Mouse (Mus musculus) intestine, embryonic 15.5 days (tissue): ENCODE results near the gene Flrt2. TPM values are rescaled to one million over a fixed set of nuclear protein-coding genes. Genes with fewer than 3 reads are reported as not detected.
A peak's percentile ranks its signal among the peaks of the same experiment; 100 is the strongest.
"Not testable (repeated sequence)": the region's sequence is repeated elsewhere in the genome, so short reads cannot be mapped to it uniquely, and the experiment has no call there.

Experiments used
- ATAC-seq: fragments of 200-750 bp; cut with Nextera tagmentation; 2 replicates; pipeline ENCODE4 v1.8.0; 2017; ENCODE audit warnings: moderate TSS enrichment, moderate library complexity
- H3K27ac ChIP-seq: fragments of 300-500 bp; sonication (generic); 2 replicates; pipeline ENCODE4 v1.5.1; 2015; ENCODE audit warnings: mild to moderate bottlenecking, inconsistent platforms
- H3K27me3 ChIP-seq: fragments of 300-500 bp; sonication (generic); replicated peaks from 2 replicates; pipeline ENCODE4 v1.6.1; 2015; ENCODE audit warnings: inconsistent platforms
- H3K36me3 ChIP-seq: fragments of 300-500 bp; sonication (generic); 2 replicates; pipeline ENCODE4 v1.6.1; 2015; ENCODE audit warnings: inconsistent platforms
- H3K4me1 ChIP-seq: fragments of 300-500 bp; sonication (generic); replicated peaks from 2 replicates; pipeline ENCODE4 v1.6.1; 2015; ENCODE audit warnings: inconsistent platforms
- H3K4me2 ChIP-seq: fragments of 300-500 bp; sonication (generic); replicated peaks from 2 replicates; pipeline ENCODE4 v1.6.1; 2015; ENCODE audit warnings: mild to moderate bottlenecking, inconsistent platforms
- H3K4me3 ChIP-seq: fragments of 300-500 bp; sonication (generic); replicated peaks from 2 replicates; pipeline ENCODE4 v1.5.1; 2015; ENCODE audit warnings: inconsistent platforms
- H3K9ac ChIP-seq: fragments of 300-500 bp; sonication (generic); 2 replicates; pipeline ENCODE4 v1.6.1; 2015; ENCODE audit warnings: inconsistent platforms
- H3K9me3 ChIP-seq: fragments of 300-500 bp; sonication (generic); 2 replicates; pipeline ENCODE4 v1.6.1; 2016; ENCODE audit warnings: inconsistent platforms
- WGBS: fragments of 180-500 bp; shearing (Covaris S2); methylation state at CpG from one replicate; pipeline ENCODE4 v1.1.7; 2015; 5-methylcytosine and 5-hydroxymethylcytosine counted together
- polyA plus RNA-seq: library from polyadenylated mRNA; unstranded; fragments of >200 nt; fragmentation: Nextera tagmentation; extraction: Ambion mirVana; gene quantifications from 2 replicates; pipeline ENCODE4 v1.2.1, GENCODE M21; 2015

Gene Flrt2
- polyA plus RNA-seq, result 17.5 and 19.5 TPM in 2 replicates

- Histone ChIP-seq H3K27ac (0 out of 2 replicates have a peak within 1 kb of the TSS, but pooled peaks have one; percentile 13), H3K9ac (peak within 1 kb of the TSS; percentile 24; the same call in 1 of the 2 replicates), H3K4me3 (peak within 1 kb of the TSS; percentile 62), H3K4me1 (peaks cover 16% of the 10 kb centered on the region), H3K9me3 (no peaks in the 10 kb centered on the region), H3K27me3 (peaks cover 11% of the 10 kb centered on the region; the same call in 1 of the 2 replicates), H3K4me2 (peak within 1 kb of the TSS; percentile 84), H3K36me3 (no peaks in the 10 kb centered on the region)
- under 1% methylated on average over 32 of the region's 32 CpGs for WGBS
- ATAC-seq, result no peak
Observed at GRCm38 (mm10) chr12:95691961-95692767, at the start of gene Flrt2. Gene Flrt2 (plus strand): TSS chr12:95692226.

- H3K4me2 ChIP-seq, result no peak overlapping the region
- no peak for ATAC-seq
- 41% methylated on average over 3 of the region's 3 CpGs for WGBS
- no peaks in the 10 kb centered on the region; the same call in 1 of the 2 replicates for H3K4me1 ChIP-seq
- H3K27ac ChIP-seq, result no peak overlapping the region
- no peaks in the 10 kb centered on the region for H3K9me3 ChIP-seq
- no peak overlapping the region for H3K4me3 ChIP-seq
- H3K9ac ChIP-seq, result no peak overlapping the region
- no peaks in the 10 kb centered on the region for H3K27me3 ChIP-seq
- no peaks in the 10 kb centered on the region for H3K36me3 ChIP-seq
Observed at GRCm38 (mm10) chr12:95642226-95642625, 49.8 kb upstream of the Flrt2 start.

- not testable (repeated sequence) for H3K4me2 ChIP-seq, H3K9me3 ChIP-seq, H3K9ac ChIP-seq, H3K27me3 ChIP-seq, H3K27ac ChIP-seq, ATAC-seq, H3K4me1 ChIP-seq, H3K36me3 ChIP-seq, H3K4me3 ChIP-seq
- WGBS, result 93% methylated on average over 3 of the region's 6 CpGs
Observed at GRCm38 (mm10) chr12:95647179-95647578, 44.8 kb upstream of the Flrt2 start.

GRCm38 (mm10) chr12:95652172-95653156 is 39.6 kb upstream of the Flrt2 start:
- Histone ChIP-seq H3K4me2 (no peak overlapping the region), H3K4me3 (no peak overlapping the region), H3K9ac (no peak overlapping the region), H3K27me3 (no peaks in the 10 kb centered on the region), H3K9me3 (no peaks in the 10 kb centered on the region), H3K27ac (no peak overlapping the region), H3K36me3 (no peaks in the 10 kb centered on the region), H3K4me1 (no peaks in the 10 kb centered on the region)
- WGBS, result 57% methylated on average over 4 of the region's 4 CpGs
- ATAC-seq, result peak; percentile 95

- WGBS, result 84% methylated on average over 4 of the region's 4 CpGs
- Histone ChIP-seq H3K36me3 (no peaks in the 10 kb centered on the region), H3K4me3 (no peak overlapping the region), H3K27ac (no peak overlapping the region), H3K27me3 (no peaks in the 10 kb centered on the region), H3K4me2 (no peak overlapping the region), H3K4me1 (no peaks in the 10 kb centered on the region), H3K9ac (no peak overlapping the region), H3K9me3 (no peaks in the 10 kb centered on the region)
- ATAC-seq, result no peak
Observed at GRCm38 (mm10) chr12:95656594-95656993, 35.4 kb upstream of the Flrt2 start.

DNA sequence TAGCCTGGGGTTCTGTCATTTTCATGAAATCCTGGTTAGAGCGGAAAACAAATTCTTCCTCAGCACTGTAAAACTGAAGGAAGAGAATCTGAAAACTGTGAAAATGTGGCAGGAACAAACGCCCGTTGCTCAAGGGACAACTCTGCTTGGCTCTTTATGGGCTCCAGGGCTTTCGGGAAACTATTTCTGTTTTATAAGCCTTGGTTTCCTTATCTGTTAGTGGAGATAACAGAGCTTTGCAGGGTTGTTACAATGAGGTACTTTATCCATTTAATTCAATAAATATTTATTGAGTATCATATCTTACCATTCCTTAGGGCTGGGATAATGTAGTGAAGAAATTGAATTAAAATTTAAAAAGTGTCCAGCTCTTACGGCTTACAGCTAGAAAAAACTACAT is 24.7 kb upstream of the Flrt2 start:
- Histone ChIP-seq H3K4me2 (no peak overlapping the region), H3K36me3 (no peaks in the 10 kb centered on the region), H3K4me1 (no peaks in the 10 kb centered on the region), H3K27me3 (no peaks in the 10 kb centered on the region), H3K9ac (no peak overlapping the region), H3K4me3 (no peak overlapping the region), H3K9me3 (no peaks in the 10 kb centered on the region), H3K27ac (no peak overlapping the region)
- peak; percentile 56; the same call in 1 of the 2 replicates for ATAC-seq
- WGBS, result 67% methylated on average over 5 of the region's 5 CpGs

DNA sequence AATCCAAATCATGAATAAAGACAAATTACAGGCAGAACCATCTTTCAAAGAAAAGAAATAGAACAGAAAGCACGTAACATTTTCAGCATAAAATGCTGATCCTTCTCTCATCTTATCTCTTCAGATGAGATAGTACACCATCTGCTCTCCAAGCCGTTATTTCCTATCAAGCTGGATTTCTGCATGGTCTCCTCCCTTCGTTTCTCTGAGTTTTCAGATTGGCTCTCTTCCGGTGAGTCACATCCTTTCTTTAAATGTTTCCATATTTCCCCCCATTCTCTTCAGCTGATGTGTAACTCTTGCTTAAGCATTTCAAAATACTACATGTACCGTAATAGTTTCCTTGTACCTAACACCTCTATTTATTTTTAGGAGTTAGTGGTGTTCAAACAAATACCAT is 16.3 kb upstream of the Flrt2 start:
- H3K4me3 ChIP-seq, result no peak overlapping the region
- 61% methylated on average over 5 of the region's 5 CpGs for WGBS
- H3K4me2 ChIP-seq, result no peak overlapping the region
- H3K9ac ChIP-seq, result no peak overlapping the region
- no peaks in the 10 kb centered on the region for H3K4me1 ChIP-seq
- no peak for ATAC-seq
- no peak overlapping the region for H3K27ac ChIP-seq
- no peaks in the 10 kb centered on the region for H3K36me3 ChIP-seq
- H3K27me3 ChIP-seq, result no peaks in the 10 kb centered on the region
- H3K9me3 ChIP-seq, result no peaks in the 10 kb centered on the region

DNA sequence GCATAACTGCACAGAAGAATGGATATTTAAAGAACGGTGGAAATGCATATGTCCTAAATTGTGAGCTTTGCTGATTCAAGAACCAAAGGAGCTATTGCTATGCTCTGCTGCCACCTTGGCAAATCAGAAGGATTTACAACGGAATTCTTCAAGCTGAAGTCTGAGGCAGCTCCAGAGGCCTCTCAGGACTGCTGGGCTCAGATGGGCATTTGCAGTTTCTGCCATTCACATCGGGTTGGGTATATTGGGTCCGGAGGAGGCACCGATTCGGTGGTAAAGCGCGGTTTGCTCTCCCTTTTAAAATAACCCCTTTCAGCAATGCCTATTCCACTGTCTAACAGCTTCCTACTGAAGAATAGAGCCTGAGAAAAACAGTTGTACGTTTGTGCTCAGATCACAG is 1.2 kb upstream of the Flrt2 start:
- peaks cover 16% of the 10 kb centered on the region for H3K4me1 ChIP-seq
- H3K27me3 ChIP-seq, result peaks cover 11% of the 10 kb centered on the region; the same call in 1 of the 2 replicates
- no peak overlapping the region for H3K4me2 ChIP-seq
- no peak for ATAC-seq
- 15% methylated on average over 9 of the region's 9 CpGs for WGBS
- H3K9me3 ChIP-seq, result no peaks in the 10 kb centered on the region
- H3K4me3 ChIP-seq, result no peak overlapping the region
- H3K36me3 ChIP-seq, result no peaks in the 10 kb centered on the region
- H3K27ac ChIP-seq, result no peak overlapping the region
- H3K9ac ChIP-seq, result no peak overlapping the region

DNA sequence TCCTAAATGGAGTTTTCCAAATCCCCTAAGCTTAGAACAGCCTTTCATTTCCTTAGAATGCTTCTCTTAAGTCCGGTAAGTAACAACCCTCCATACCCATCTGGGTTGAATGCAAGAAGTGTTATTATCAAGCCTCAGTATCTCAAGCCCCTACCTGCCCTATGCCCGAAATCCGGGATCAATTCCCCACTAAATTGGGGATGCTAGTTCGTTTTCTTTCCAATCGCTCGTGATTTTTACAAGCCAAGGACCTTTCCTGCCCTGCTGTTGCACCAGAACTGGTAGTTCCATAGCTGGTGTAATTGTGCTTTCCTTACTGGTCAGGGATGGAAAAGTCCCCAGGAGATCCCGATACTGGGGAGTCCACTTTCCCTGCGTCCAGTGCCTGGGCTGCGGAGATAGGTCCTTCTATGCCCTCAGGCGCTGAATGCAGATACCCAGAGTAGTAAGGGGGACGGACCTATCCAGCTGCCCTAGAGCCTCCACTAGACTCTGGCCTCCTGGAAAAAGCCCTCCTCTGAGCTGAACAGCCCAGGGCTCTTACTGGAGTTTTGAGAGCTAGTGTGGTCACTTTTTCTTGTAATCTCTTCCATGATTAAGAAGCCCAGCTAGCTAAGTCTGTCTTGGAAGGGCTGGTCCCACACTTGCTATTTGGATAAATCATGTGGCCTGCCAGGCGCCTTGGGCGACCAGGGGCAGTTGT is 1.1 kb downstream of the Flrt2 start:
- H3K27ac ChIP-seq, result 0 out of 2 replicates have a peak overlapping the region, but pooled peaks have one; percentile 13
- 10% methylated on average over 13 of the region's 13 CpGs for WGBS
- no peak for ATAC-seq

DNA sequence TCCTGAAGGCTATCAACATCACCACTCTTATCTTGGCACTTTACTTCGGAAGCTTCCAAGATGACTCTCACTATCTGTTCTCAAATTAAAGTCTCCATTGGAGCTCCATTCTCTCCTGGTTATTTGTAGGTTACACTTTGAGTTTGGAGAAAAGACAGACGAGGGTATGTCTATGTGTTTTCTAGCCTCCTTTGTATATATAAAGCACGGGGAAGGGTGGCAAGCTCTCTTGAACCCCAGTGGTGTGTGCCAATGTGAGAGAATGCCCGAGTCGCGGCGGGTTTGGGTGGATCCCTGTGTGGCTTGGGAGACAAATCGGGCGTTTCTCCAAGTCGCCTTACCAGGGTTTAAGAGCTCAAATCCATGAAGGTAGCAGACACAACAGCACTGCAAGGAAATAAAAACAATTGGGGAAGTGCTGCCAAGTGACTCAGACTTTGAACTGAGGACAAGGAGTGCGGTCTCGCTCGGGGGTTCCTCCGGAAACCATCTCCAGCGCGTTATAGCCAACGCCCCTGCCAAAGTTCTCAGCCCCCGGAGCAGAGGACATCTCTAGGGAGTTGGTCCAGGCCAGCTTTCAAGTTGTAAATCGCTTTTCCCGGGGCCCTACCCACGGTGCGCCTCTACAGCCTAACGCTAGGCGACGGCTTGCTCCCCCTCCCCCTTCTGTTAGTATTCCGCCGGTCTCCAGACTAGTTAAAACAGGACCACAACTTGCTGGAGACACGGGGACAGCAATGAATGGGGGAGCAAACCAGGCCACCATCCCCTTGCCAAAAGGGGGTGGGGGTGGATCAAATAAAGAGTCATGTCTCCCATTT is 1.8 kb downstream of the Flrt2 start:
- 1% methylated on average over 28 of the region's 28 CpGs for WGBS
- peak; percentile 8; the same call in 1 of the 2 replicates for ATAC-seq
- H3K36me3 ChIP-seq, result no peaks in the 10 kb centered on the region
- H3K9ac ChIP-seq, result peak overlapping the region; percentile 20; the same call in 1 of the 2 replicates
- 0 out of 2 replicates have a peak overlapping the region, but pooled peaks have one; percentile 13 for H3K27ac ChIP-seq
- H3K27me3 ChIP-seq, result peaks cover 11% of the 10 kb centered on the region; the same call in 1 of the 2 replicates
- H3K4me2 ChIP-seq, result peak overlapping the region; percentile 84
- H3K4me3 ChIP-seq, result peak overlapping the region; percentile 62
- no peaks in the 10 kb centered on the region for H3K9me3 ChIP-seq
- peaks cover 16% of the 10 kb centered on the region for H3K4me1 ChIP-seq

More for the DNA sequence above, 1.1 kb downstream of the Flrt2 start:
- H3K27me3 ChIP-seq, result peaks cover 11% of the 10 kb centered on the region; the same call in 1 of the 2 replicates
- peak overlapping the region; percentile 84 for H3K4me2 ChIP-seq
- H3K4me3 ChIP-seq, result peak overlapping the region; percentile 62
- no peaks in the 10 kb centered on the region for H3K9me3 ChIP-seq
- peak overlapping the region; percentile 17; the same call in 1 of the 2 replicates for H3K9ac ChIP-seq
- no peaks in the 10 kb centered on the region for H3K36me3 ChIP-seq
- peaks cover 16% of the 10 kb centered on the region for H3K4me1 ChIP-seq

DNA sequence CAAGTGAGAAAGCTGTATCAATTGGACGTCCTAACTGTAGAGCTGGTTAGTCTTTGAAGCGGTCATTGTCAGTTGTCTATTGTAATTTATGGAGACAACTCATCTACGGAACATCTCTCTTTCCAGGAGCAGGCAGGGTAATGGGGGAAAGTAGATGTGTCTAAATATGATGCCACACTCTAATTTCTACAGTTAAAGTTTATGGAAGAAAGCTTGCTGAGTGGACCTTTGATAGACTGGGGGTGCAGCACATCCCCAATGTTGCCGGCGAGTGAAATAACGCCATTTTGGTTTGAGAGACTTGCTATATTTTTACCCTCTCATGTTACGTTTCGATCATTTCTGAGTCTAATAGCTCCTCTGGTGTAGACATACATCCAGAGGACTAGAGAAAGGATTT is 2.5 kb downstream of the Flrt2 start:
- under 1% methylated on average over 8 of the region's 8 CpGs for WGBS
- Histone ChIP-seq H3K4me2 (peak overlapping the region; percentile 84), H3K27me3 (peaks cover 11% of the 10 kb centered on the region; the same call in 1 of the 2 replicates), H3K9ac (peak overlapping the region; percentile 20; the same call in 1 of the 2 replicates), H3K9me3 (no peaks in the 10 kb centered on the region), H3K4me1 (peaks cover 16% of the 10 kb centered on the region), H3K4me3 (peak overlapping the region; percentile 62), H3K27ac (no peak overlapping the region), H3K36me3 (no peaks in the 10 kb centered on the region)
- ATAC-seq, result peak; percentile 3; the same call in 1 of the 2 replicates
